Mouse (Mus musculus): ENCODE results near the gene Gm21425.
"Not testable (repeated sequence)": the region's sequence is repeated elsewhere in the genome, so short reads cannot be mapped to it uniquely, and the experiment has no call there.

The Gm21425 gene

GRCm38 (mm10) chrY:13161668-13162067 lies at the start of gene Gm21425:
Gm21425 (plus strand) TSS chrY:13161968.
- DNase-seq, result not testable (repeated sequence)

DNA sequence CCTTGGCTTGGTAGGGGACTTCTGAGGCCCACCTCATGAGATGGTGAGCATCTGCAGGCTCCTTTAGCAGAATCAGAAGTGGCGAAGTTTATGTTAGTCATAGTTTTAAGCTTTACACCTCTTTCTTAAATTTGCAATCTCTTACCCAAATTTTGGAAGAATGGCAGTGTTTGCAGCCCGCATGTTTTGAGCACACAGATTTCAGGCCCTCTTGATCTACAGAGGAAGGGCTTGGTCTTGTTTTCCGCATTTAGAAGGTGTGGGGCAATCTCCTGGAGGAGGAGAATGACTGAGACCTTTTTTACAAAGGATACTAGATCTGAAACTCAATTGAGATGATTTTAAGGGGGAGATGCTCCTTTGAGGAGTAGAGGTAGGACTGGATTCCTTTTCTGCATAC lies 28.4 kb upstream of the Gm21425 start, which contains the start of gene Gm21891:
Gm21891 (minus strand) TSS at position 101 of the 400 bp plus-strand sequence.
- DNase-seq, result not testable (repeated sequence)
